Mouse (Mus musculus) small intestine, adult 2 months (tissue): ENCODE results near the gene Hipk2. TPM values are rescaled to one million over a fixed set of nuclear protein-coding genes. Genes with fewer than 3 reads are reported as not detected.

Source experiments
- H3K27ac ChIP-seq: fragments of 200-500 bp; 2 replicates; pipeline ENCODE4 v1.5.1; 2012; ENCODE audit warnings: low read depth, low read length, control low read depth, inconsistent platforms; ENCODE audit not compliant: insufficient read depth
- H3K27me3 ChIP-seq: fragments of 200-500 bp; 2 replicates; pipeline ENCODE4 v1.6.1; 2012; ENCODE audit warnings: mild to moderate bottlenecking, moderate library complexity, low read length, inconsistent platforms; ENCODE audit not compliant: control insufficient read depth, insufficient read depth
- H3K36me3 ChIP-seq: fragments of 200-500 bp; 2 replicates; pipeline ENCODE4 v1.6.1; 2012; ENCODE audit warnings: mild to moderate bottlenecking, low read length, control low read depth, inconsistent platforms; ENCODE audit not compliant: control insufficient read depth, insufficient read depth
- H3K4me1 ChIP-seq: fragments of 200-500 bp; 2 replicates; pipeline ENCODE4 v1.6.1; 2012; ENCODE audit warnings: low read length, inconsistent platforms, mixed read lengths; ENCODE audit not compliant: control insufficient read depth, insufficient read depth, insufficient read length
- H3K4me3 ChIP-seq: fragments of 200-500 bp; 2 replicates; pipeline ENCODE4 v1.5.1; 2012; ENCODE audit warnings: low read depth, mild to moderate bottlenecking, control low read depth, inconsistent platforms, low read length, moderate library complexity
- CTCF ChIP-seq: fragments of 200-500 bp; IDR thresholded peaks from 2 replicates; pipeline ENCODE4 v1.5.1; 2012; ENCODE audit warnings: low read depth, mild to moderate bottlenecking, control low read depth, inconsistent platforms, low read length, moderate library complexity, mixed read lengths; ENCODE audit not compliant: insufficient replicate concordance, insufficient read length; ENCODE audit errors: extremely low read depth
- POLR2A ChIP-seq: fragments of 200-500 bp; IDR thresholded peaks from 2 replicates; pipeline ENCODE4 v1.6.1; 2012; ENCODE audit warnings: low read depth, mild to moderate bottlenecking, control low read depth, inconsistent platforms, low read length, moderate library complexity
- WGBS: fragments of 180-500 bp; shearing (Covaris S2); methylation state at CpG from one replicate; pipeline ENCODE4 v1.1.7; 2018; 5-methylcytosine and 5-hydroxymethylcytosine counted together
- polyA plus RNA-seq: library from polyadenylated mRNA; depleted of rRNA; stranded (reverse); fragments of >200 nt; gene quantifications from 2 replicates; pipeline ENCODE4 v1.2.3, GENCODE M21; 2012

Hipk2 gene
- polyA plus RNA-seq, 1 experiment: 74.7 TPM

DNA sequence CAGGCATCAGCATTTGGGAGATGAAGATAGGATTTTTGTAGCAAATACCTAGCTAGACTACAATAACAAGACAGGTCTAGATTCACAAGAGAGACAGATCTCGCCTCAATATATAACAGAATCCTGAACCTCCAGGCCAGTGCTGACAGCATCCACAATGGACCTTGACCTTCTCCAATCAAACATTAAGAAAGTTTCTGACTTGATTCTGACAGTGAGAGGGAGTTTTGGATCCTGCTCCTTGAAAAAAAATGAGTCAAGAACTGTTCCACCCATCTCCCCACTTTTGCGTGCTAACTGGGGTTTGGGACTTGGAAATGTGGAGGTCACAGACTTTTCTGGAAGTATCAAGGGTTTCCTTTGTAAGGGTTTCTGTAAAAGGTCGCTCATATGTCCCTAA, 150.4 kb downstream of the Hipk2 start:
- WGBS: 93% methylated on average over 3 of the region's 3 CpGs
- Histone ChIP-seq H3K27ac (no peak overlapping the region), H3K4me1 (no peaks in the 10 kb centered on the region), H3K27me3 (no peaks in the 10 kb centered on the region), H3K4me3 (no peak overlapping the region), H3K36me3 (peaks cover 30% of the 10 kb centered on the region)
- no peak for TF ChIP-seq POLR2A

DNA sequence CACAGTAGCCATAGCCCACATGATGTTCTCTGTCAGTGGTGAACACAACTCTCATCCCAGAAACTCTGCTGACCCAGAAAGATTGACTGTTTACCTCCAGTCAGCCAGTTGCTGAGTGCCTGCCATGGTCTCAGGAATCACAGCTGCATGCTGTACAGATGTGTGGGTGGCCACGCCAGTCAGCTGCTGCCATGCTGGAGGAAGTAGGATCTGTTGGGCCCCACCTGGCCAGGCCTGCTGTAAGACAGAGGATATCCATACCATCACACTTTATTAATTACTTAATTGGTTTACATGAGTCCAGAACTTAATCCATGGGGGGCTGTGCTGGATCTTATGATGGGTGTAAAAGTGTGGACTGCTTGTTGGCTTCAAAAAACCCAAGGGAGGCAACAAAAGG, 154.6 kb downstream of the Hipk2 start:
- WGBS: 82% methylated on average over 1 of the region's 1 CpGs

DNA sequence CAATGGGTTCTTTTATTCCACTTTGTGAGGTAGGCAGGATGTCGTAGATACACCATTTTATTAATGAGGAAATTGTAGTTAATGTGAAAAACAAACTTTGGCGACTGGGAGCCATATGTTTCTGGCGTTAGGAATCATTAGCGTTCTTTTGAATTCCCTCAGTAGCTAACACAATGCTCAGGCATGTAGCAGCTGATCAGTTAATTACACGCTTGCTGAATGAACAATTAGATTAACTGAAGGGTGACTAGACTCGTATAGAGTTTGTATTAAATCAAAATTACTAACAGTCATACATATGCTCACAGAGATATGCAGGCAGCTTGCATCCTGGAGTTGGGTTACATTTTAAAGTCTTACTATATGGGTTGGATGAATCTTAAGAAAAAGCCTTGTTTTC, 156.7 kb downstream of the Hipk2 start:
- H3K36me3 ChIP-seq: peaks cover 51% of the 10 kb centered on the region
- no peak for TF ChIP-seq CTCF
- TF ChIP-seq POLR2A: no peak
- H3K27me3 ChIP-seq: no peaks in the 10 kb centered on the region
- H3K4me3 ChIP-seq: no peak overlapping the region
- H3K27ac ChIP-seq: no peak overlapping the region
- WGBS: 90% methylated on average over 6 of the region's 6 CpGs
- no peaks in the 10 kb centered on the region for H3K4me1 ChIP-seq

More for the DNA sequence above, 154.6 kb downstream of the Hipk2 start:
- H3K27me3 ChIP-seq: no peaks in the 10 kb centered on the region
- no peaks in the 10 kb centered on the region for H3K4me1 ChIP-seq
- H3K4me3 ChIP-seq: no peak overlapping the region
- H3K36me3 ChIP-seq: peaks cover 38% of the 10 kb centered on the region
- TF ChIP-seq CTCF (no peak), POLR2A (no peak)
- no peak overlapping the region for H3K27ac ChIP-seq

DNA sequence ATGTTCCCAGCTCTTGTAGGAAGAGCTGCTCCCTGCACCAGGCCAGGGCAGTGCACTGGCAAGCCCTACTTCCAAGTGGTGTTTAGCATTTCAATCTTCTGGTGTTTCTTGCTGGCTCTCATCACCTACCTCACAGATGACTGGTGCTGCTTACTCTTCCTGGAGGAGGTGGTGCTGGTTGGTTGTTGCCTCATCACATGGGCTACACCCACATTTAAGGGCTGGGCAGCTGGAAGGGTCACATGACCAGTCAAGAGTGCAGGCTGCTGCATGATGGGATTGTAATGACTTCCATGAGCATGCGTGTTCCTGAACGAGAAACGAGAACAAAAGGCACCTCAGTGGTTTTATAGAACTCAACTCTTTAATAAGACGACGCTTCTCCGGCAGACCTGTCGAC, 157.3 kb downstream of the Hipk2 start:
- no peaks in the 10 kb centered on the region for H3K27me3 ChIP-seq
- 92% methylated on average over 7 of the region's 7 CpGs for WGBS
- H3K27ac ChIP-seq: no peak overlapping the region
- no peak overlapping the region for H3K4me3 ChIP-seq
- TF ChIP-seq POLR2A (no peak), CTCF (no peak)
- peaks cover 55% of the 10 kb centered on the region for H3K36me3 ChIP-seq
- H3K4me1 ChIP-seq: no peaks in the 10 kb centered on the region

DNA sequence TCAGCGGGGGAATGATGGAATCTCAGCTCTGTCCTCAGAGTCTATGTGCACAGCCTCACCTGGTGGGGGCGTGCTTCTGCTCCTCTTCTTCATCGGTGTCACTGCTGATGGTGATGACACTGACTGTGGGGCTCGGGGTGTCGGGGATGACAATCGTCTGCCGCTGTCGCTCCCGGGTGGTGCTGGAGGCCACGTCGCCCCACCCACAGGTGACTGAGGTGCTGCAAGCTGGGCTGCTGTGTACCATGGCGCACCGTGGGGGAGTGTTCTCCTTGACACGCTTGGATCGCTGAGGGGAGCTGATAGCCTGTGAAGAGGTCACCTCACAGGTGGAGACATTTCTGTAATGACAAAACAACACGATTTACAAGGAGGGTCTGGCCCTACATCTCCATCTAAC, 160.1 kb downstream of the Hipk2 start:
- H3K4me3 ChIP-seq: no peak overlapping the region
- WGBS: 90% methylated on average over 16 of the region's 16 CpGs
- no peak overlapping the region for H3K27ac ChIP-seq
- no peaks in the 10 kb centered on the region for H3K27me3 ChIP-seq
- no peaks in the 10 kb centered on the region for H3K4me1 ChIP-seq
- H3K36me3 ChIP-seq: peaks cover 60% of the 10 kb centered on the region
- TF ChIP-seq POLR2A (no peak), CTCF (no peak)

DNA sequence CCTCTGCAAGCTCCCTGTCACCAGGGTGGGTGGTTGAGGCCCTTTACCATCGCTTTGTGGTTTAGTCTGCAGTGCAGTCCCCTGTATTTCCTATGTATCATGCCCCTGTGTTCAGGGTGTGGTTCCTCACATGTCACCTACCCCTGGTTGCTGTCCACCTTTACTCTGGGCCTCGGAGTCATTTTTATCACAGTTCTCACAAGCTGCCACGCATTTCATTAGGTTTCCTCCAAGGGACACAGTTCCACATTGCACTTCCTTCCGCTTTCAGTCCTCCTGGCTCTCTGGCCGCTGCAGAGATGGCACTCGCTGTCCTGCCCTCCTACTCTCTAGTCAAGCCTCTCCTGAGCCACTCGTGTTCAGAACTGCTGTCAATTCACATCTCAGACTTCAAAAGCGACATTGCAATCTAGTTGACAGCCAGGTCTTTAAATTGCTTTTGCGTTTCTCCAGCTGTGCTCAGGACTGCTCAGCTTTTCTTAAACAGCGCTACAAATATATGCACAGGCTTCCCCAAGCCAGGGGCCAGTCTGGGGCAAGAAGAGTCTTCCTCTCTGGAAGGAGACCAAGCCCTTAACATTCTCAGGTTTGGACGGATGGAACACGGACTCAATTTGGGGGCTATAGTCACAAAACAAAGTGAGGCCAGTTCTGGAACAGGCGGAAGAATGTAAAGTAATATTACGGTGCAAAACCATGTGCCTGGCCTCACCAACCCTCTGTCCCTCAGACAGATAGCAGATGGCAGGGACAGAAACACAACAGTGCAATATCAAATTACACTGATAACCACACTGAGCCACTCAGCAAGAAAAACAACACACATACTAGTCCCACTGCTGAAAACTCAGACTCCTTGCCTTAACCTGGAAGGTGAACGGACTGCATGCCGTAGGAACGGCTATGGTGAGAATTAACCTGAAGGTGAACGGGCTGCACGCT, 161.7 kb downstream of the Hipk2 start:
- 89% methylated on average over 19 of the region's 19 CpGs for WGBS
- Histone ChIP-seq H3K27ac (no peak overlapping the region), H3K36me3 (peaks cover 55% of the 10 kb centered on the region), H3K4me3 (no peak overlapping the region), H3K27me3 (no peaks in the 10 kb centered on the region), H3K4me1 (no peaks in the 10 kb centered on the region)
- TF ChIP-seq CTCF: no peak
- no peak for TF ChIP-seq POLR2A

DNA sequence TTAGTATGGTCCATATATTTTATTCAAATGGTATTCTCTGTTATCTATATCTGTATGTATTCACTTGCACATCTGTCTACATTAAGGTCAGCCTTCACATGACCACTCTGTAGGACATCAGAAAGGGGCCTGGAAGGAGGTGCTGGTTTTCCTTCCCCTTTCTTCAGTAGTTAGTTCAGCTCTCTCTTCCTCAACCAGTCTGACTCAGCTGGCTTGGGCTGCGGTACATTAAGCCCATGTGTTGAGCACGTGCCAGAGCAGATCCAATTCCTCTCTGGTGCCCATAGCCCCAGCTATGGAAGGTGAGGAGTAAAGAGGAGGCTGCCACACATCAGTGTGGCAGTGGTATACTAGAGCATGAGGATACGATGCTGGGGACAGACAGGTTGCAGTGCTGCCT, 165.5 kb downstream of the Hipk2 start:
- Histone ChIP-seq H3K27ac (no peak overlapping the region), H3K36me3 (peaks cover 39% of the 10 kb centered on the region), H3K4me1 (no peaks in the 10 kb centered on the region), H3K4me3 (no peak overlapping the region), H3K27me3 (no peaks in the 10 kb centered on the region)
- TF ChIP-seq CTCF (no peak), POLR2A (no peak)
- 90% methylated on average over 3 of the region's 3 CpGs for WGBS
